Mouse (Mus musculus) heart, embryonic 15.5 days (tissue): ENCODE data around the gene Tfdp2. TPM values are rescaled to one million over a fixed set of nuclear protein-coding genes. Genes with fewer than 3 reads are reported as not detected.

Source experiments
- ATAC-seq: fragments of 200-750 bp; cut with Nextera tagmentation; replicated peaks from 2 replicates; pipeline ENCODE4 v1.8.0; 2017; ENCODE audit warnings: low read depth, moderate TSS enrichment; ENCODE audit not compliant: insufficient number of reproducible peaks, insufficient read depth, low FRiP score
- H3K27ac ChIP-seq: fragments of 300-500 bp; sonication (generic); 2 replicates; pipeline ENCODE4 v1.5.1; 2015; ENCODE audit warnings: mild to moderate bottlenecking, inconsistent platforms
- H3K27me3 ChIP-seq: fragments of 300-500 bp; sonication (generic); 2 replicates; pipeline ENCODE4 v1.6.1; 2015; ENCODE audit warnings: inconsistent platforms
- H3K36me3 ChIP-seq: fragments of 300-500 bp; sonication (generic); 2 replicates; pipeline ENCODE4 v1.6.1; 2015; ENCODE audit warnings: mild to moderate bottlenecking, inconsistent platforms
- H3K4me1 ChIP-seq: fragments of 300-500 bp; sonication (generic); replicated peaks from 2 replicates; pipeline ENCODE4 v1.6.1; 2015; ENCODE audit warnings: inconsistent platforms
- H3K4me2 ChIP-seq: fragments of 300-500 bp; sonication (generic); 2 replicates; pipeline ENCODE4 v1.6.1; 2015; ENCODE audit warnings: inconsistent platforms, mild to moderate bottlenecking, moderate library complexity
- H3K4me3 ChIP-seq: fragments of 300-500 bp; sonication (generic); 2 replicates; pipeline ENCODE4 v1.5.1; 2015; ENCODE audit warnings: mild to moderate bottlenecking, inconsistent platforms
- H3K9ac ChIP-seq: fragments of 300-500 bp; sonication (generic); 2 replicates; pipeline ENCODE4 v1.6.1; 2015; ENCODE audit warnings: mild to moderate bottlenecking, inconsistent platforms
- H3K9me3 ChIP-seq: fragments of 300-500 bp; sonication (generic); replicated peaks from 2 replicates; pipeline ENCODE4 v1.6.1; 2016; ENCODE audit warnings: inconsistent platforms
- WGBS: fragments of 180-500 bp; shearing (Covaris S2); methylation state at CpG from one replicate; pipeline ENCODE4 v1.1.7; 2015; ENCODE audit warnings: mixed read lengths; 5-methylcytosine and 5-hydroxymethylcytosine counted together
- polyA plus RNA-seq: library from polyadenylated mRNA; unstranded; fragments of >200 nt; fragmentation: Nextera tagmentation; extraction: Ambion mirVana; gene quantifications from 2 replicates; pipeline ENCODE4 v1.2.1, GENCODE M21; 2015

The Tfdp2 gene
- polyA plus RNA-seq, 1 experiment from 2014 or later, result 37.9 TPM

- no peaks in the 10 kb centered on the region for H3K4me1 ChIP-seq
- ATAC-seq, result no peak
- no peak overlapping the region for H3K9ac ChIP-seq
- H3K36me3 ChIP-seq, result no peaks in the 10 kb centered on the region
- WGBS, result 86% methylated on average over 2 of the region's 2 CpGs
- no peak overlapping the region for H3K27ac ChIP-seq
- H3K9me3 ChIP-seq, result no peaks in the 10 kb centered on the region
- no peak overlapping the region for H3K4me2 ChIP-seq
- H3K4me3 ChIP-seq, result no peak overlapping the region
- H3K27me3 ChIP-seq, result no peaks in the 10 kb centered on the region
These were observed 34.2 kb downstream of the Tfdp2 start for GRCm38 (mm10) chr9:96230271-96230670.

- 82% methylated on average over 2 of the region's 2 CpGs for WGBS
- no peaks in the 10 kb centered on the region for H3K36me3 ChIP-seq
- no peaks in the 10 kb centered on the region for H3K4me1 ChIP-seq
- H3K27ac ChIP-seq, result no peak overlapping the region
- no peaks in the 10 kb centered on the region for H3K9me3 ChIP-seq
- H3K9ac ChIP-seq, result no peak overlapping the region
- H3K4me3 ChIP-seq, result no peak overlapping the region
- no peaks in the 10 kb centered on the region for H3K27me3 ChIP-seq
- H3K4me2 ChIP-seq, result no peak overlapping the region
- no peak for ATAC-seq
These were observed 39.4 kb downstream of the Tfdp2 start for GRCm38 (mm10) chr9:96235477-96235876.

- no peaks in the 10 kb centered on the region for H3K9me3 ChIP-seq
- H3K4me2 ChIP-seq, result no peak overlapping the region
- no peaks in the 10 kb centered on the region for H3K27me3 ChIP-seq
- ATAC-seq, result no peak
- H3K4me3 ChIP-seq, result no peak overlapping the region
- H3K36me3 ChIP-seq, result no peaks in the 10 kb centered on the region
- H3K9ac ChIP-seq, result no peak overlapping the region
- H3K27ac ChIP-seq, result no peak overlapping the region
- H3K4me1 ChIP-seq, result peaks cover 4% of the 10 kb centered on the region; the same call in 1 of the 2 replicates
- 76% methylated on average over 1 of the region's 1 CpGs for WGBS
These were observed 41.3 kb downstream of the Tfdp2 start for GRCm38 (mm10) chr9:96237391-96237790.

GRCm38 (mm10) chr9:96238286-96238685 is 42.2 kb downstream of the Tfdp2 start:
- peaks cover 4% of the 10 kb centered on the region; the same call in 1 of the 2 replicates for H3K4me1 ChIP-seq

GRCm38 (mm10) chr9:96241134-96242097 is 45.3 kb downstream of the Tfdp2 start:
- no peak overlapping the region for H3K4me2 ChIP-seq
- peak; percentile 22; the same call in 1 of the 2 replicates for ATAC-seq
- no peaks in the 10 kb centered on the region for H3K36me3 ChIP-seq
- WGBS, result 72% methylated on average over 10 of the region's 10 CpGs
- H3K9me3 ChIP-seq, result no peaks in the 10 kb centered on the region
- no peak overlapping the region for H3K4me3 ChIP-seq
- H3K9ac ChIP-seq, result no peak overlapping the region
- H3K4me1 ChIP-seq, result peaks cover 4% of the 10 kb centered on the region; the same call in 1 of the 2 replicates
- no peak overlapping the region for H3K27ac ChIP-seq
- H3K27me3 ChIP-seq, result no peaks in the 10 kb centered on the region

More at GRCm38 (mm10) chr9:96238286-96238685, 42.2 kb downstream of the Tfdp2 start:
- no peak overlapping the region for H3K27ac ChIP-seq
- H3K4me3 ChIP-seq, result no peak overlapping the region
- no peak overlapping the region for H3K4me2 ChIP-seq
- ATAC-seq, result no peak
- no peaks in the 10 kb centered on the region for H3K36me3 ChIP-seq
- H3K27me3 ChIP-seq, result no peaks in the 10 kb centered on the region
- H3K9me3 ChIP-seq, result no peaks in the 10 kb centered on the region
- H3K9ac ChIP-seq, result no peak overlapping the region
- WGBS, result 87% methylated on average over 1 of the region's 1 CpGs

- Histone ChIP-seq H3K4me2 (no peak overlapping the region), H3K4me3 (no peak overlapping the region), H3K36me3 (no peaks in the 10 kb centered on the region), H3K27me3 (no peaks in the 10 kb centered on the region), H3K9ac (no peak overlapping the region), H3K27ac (no peak overlapping the region), H3K4me1 (peaks cover 4% of the 10 kb centered on the region; the same call in 1 of the 2 replicates), H3K9me3 (no peaks in the 10 kb centered on the region)
- 85% methylated on average over 6 of the region's 6 CpGs for WGBS
- no peak for ATAC-seq
These were observed 47.8 kb downstream of the Tfdp2 start for GRCm38 (mm10) chr9:96243915-96244314.

- Histone ChIP-seq H3K4me1 (no peaks in the 10 kb centered on the region), H3K4me2 (no peak overlapping the region), H3K27ac (no peak overlapping the region), H3K27me3 (no peaks in the 10 kb centered on the region), H3K4me3 (no peak overlapping the region), H3K9ac (no peak overlapping the region), H3K9me3 (no peaks in the 10 kb centered on the region), H3K36me3 (no peaks in the 10 kb centered on the region)
- 93% methylated on average over 2 of the region's 2 CpGs for WGBS
- no peak for ATAC-seq
These were observed 58.7 kb downstream of the Tfdp2 start for GRCm38 (mm10) chr9:96254812-96255211.

GRCm38 (mm10) chr9:96258478-96258877 is 62.4 kb downstream of the Tfdp2 start:
- H3K4me1 ChIP-seq, result no peaks in the 10 kb centered on the region
- peak overlapping the region; percentile 63 for H3K4me2 ChIP-seq
- no peaks in the 10 kb centered on the region for H3K36me3 ChIP-seq
- 14% methylated on average over 6 of the region's 6 CpGs for WGBS
- peak; percentile 66; the same call in 1 of the 2 replicates for ATAC-seq
- 0 out of 2 replicates have a peak overlapping the region, but pooled peaks have one; percentile 38 for H3K27ac ChIP-seq
- peak overlapping the region; percentile 54 for H3K4me3 ChIP-seq
- no peak overlapping the region for H3K9ac ChIP-seq
- no peaks in the 10 kb centered on the region for H3K27me3 ChIP-seq
- H3K9me3 ChIP-seq, result no peaks in the 10 kb centered on the region

- H3K36me3 ChIP-seq, result no peaks in the 10 kb centered on the region
- H3K9ac ChIP-seq, result peak overlapping the region; percentile 40
- H3K4me2 ChIP-seq, result peak overlapping the region; percentile 63
- no peak for ATAC-seq
- 4% methylated on average over 5 of the region's 5 CpGs for WGBS
- no peaks in the 10 kb centered on the region for H3K4me1 ChIP-seq
- H3K4me3 ChIP-seq, result peak overlapping the region; percentile 54
- H3K27ac ChIP-seq, result peak overlapping the region; percentile 55
- no peaks in the 10 kb centered on the region for H3K9me3 ChIP-seq
- H3K27me3 ChIP-seq, result no peaks in the 10 kb centered on the region
These were observed 63.0 kb downstream of the Tfdp2 start for GRCm38 (mm10) chr9:96259017-96259512.

GRCm38 (mm10) chr9:96259753-96260520 is 63.9 kb downstream of the Tfdp2 start:
- H3K9ac ChIP-seq, result peak overlapping the region; percentile 41; the same call in 1 of the 2 replicates
- H3K27me3 ChIP-seq, result no peaks in the 10 kb centered on the region
- H3K4me2 ChIP-seq, result peak overlapping the region; percentile 66
- no peaks in the 10 kb centered on the region for H3K9me3 ChIP-seq
- H3K4me1 ChIP-seq, result no peaks in the 10 kb centered on the region
- H3K36me3 ChIP-seq, result no peaks in the 10 kb centered on the region
- H3K27ac ChIP-seq, result peak overlapping the region; percentile 32
- peak overlapping the region; percentile 48 for H3K4me3 ChIP-seq
- ATAC-seq, result 0 out of 2 replicates have a peak, but pooled peaks have one; percentile 39
- 7% methylated on average over 10 of the region's 10 CpGs for WGBS

- Histone ChIP-seq H3K4me2 (no peak overlapping the region), H3K27ac (no peak overlapping the region)
- 78% methylated on average over 4 of the region's 4 CpGs for WGBS
These were observed 65.0 kb downstream of the Tfdp2 start for GRCm38 (mm10) chr9:96261101-96261500.

More at GRCm38 (mm10) chr9:96261101-96261500, 65.0 kb downstream of the Tfdp2 start:
- Histone ChIP-seq H3K36me3 (no peaks in the 10 kb centered on the region), H3K4me3 (no peak overlapping the region), H3K9me3 (no peaks in the 10 kb centered on the region), H3K9ac (no peak overlapping the region), H3K4me1 (no peaks in the 10 kb centered on the region), H3K27me3 (no peaks in the 10 kb centered on the region)
- no peak for ATAC-seq
